Comparison of ENCODE assay signal across 13 mouse cellular contexts in the genomic region with DNA sequence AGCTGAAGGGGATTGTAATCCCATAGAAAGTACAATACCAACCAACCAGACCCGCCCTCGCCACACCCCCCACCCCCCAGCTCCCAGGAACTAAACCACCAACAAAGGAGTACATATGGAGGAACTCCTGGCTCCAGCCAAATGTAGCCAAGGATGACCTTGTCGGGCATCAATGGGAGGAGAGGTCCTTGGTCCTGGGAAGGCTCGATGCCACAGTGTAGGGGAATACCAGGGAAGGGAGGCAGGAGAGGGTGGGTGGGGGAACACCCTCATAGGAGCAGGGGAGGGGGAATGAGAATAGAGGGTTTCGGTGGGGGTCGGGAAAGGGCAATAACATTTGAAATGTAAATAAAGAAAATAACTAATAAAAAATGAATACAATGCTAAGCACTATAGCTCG.
"Had no signal": no experiment of that assay in that cellular context is flagged by ENCODE, and none has a peak within 500 bp of the region (broad histone marks: within the 10 kb centered on the region; RNA-seq: fewer than 3 reads in every experiment).

No protein-coding gene starts in this region.

- H3K9me3 ChIP-seq: limb, embryonic 13.5 days; stomach, embryonic 15.5 days had no signal

- H3K36me3 ChIP-seq: limb, embryonic 13.5 days; stomach, embryonic 15.5 days had no signal

- DNase-seq: kidney, adult 9 months; kidney, postnatal 10 days; kidney, postnatal 4 days; left cerebral cortex, postnatal 4 days; lung, adult 18-20 months; lung, postnatal 36 days; right cerebral cortex, postnatal 14 days; thymus, adult 2 months; thymus, postnatal 25 days had no signal

- H3K27me3 ChIP-seq: limb, embryonic 13.5 days; stomach, embryonic 15.5 days had no signal

- H3K4me3 ChIP-seq: layer of hippocampus, adult 2 months; limb, embryonic 13.5 days; stomach, embryonic 15.5 days had no signal

- H3K4me1 ChIP-seq: limb, embryonic 13.5 days; stomach, embryonic 15.5 days had no signal

- H3K27ac ChIP-seq: layer of hippocampus, adult 2 months; limb, embryonic 13.5 days; liver, embryonic 14.5 days; stomach, embryonic 15.5 days had no signal

- H3K4me2 ChIP-seq: limb, embryonic 13.5 days; stomach, embryonic 15.5 days had no signal

- H3K9ac ChIP-seq: limb, embryonic 13.5 days; liver, embryonic 14.5 days; stomach, embryonic 15.5 days had no signal
